In genomic region chr2:76264258-76264657, GRCm38 (mm10) we compare ENCODE assay signal across 23 mouse cellular contexts.
DNase-seq lines count a peak whose midpoint lies in the region; ATAC-seq and TF ChIP-seq lines count a peak whose summit lies in the region.
"Had no signal": no experiment of that assay in that cellular context is flagged by ENCODE, and none has a peak within 500 bp of the region (broad histone marks: within the 10 kb centered on the region; RNA-seq: fewer than 3 reads in every experiment).

No protein-coding gene starts in this region.

- H3K9me3 ChIP-seq in G1E (replicated peaks) = no peaks in the 10 kb centered on the region
- H3K9me3 ChIP-seq: embryonic facial prominence, embryonic 10.5 days; embryonic facial prominence, embryonic 12.5 days; forebrain, embryonic 13.5 days; forebrain, embryonic 15.5 days had no signal

- peaks cover 63% of the 10 kb centered on the region for H3K4me1 ChIP-seq in G1E (ENCODE audit: insufficient read depth, low read depth, low read length)
- H3K4me1 ChIP-seq: embryonic facial prominence, embryonic 10.5 days; embryonic facial prominence, embryonic 12.5 days; forebrain, embryonic 13.5 days; forebrain, embryonic 15.5 days had no signal

- peak; percentile 67 for ATAC-seq in G1E (ENCODE audit: extremely low read depth, insufficient number of reproducible peaks, low FRiP score, poor library complexity, severe bottlenecking)
- ATAC-seq: CD4-positive, CD25-positive, alpha-beta regulatory T cell, adult 4 months; forebrain, embryonic 13.5 days; forebrain, embryonic 15.5 days; forebrain, postnatal 0 days; Patski had no signal

- DNase-seq in layer of hippocampus, adult 2 months (ENCODE audit: low spot score in 2 of 2) = no peak
- no peak for DNase-seq in layer of hippocampus, postnatal 14 days (ENCODE audit: low spot score in 2 of 2)
- peak; percentile 9 for DNase-seq in G1E (ENCODE audit: low spot score)
- DNase-seq in MEL-GATA-1-ER (ENCODE audit: extremely low read depth, low read depth) = peak; percentile 66
- DNase-seq in adrenal gland, postnatal 25 days = no peak
- no peak for DNase-seq in urinary bladder, adult 18-20 months (ENCODE audit: low spot score in 2 of 2)
- DNase-seq: adrenal gland, adult 2 months; adrenal gland, postnatal 10 days; adrenal gland, postnatal 36 days; B cell, adult 2 months; cerebellum, adult 11-12 months; cerebellum, adult 2 months; cerebellum, adult 9-10 months; cerebellum, postnatal 10 days; cerebellum, postnatal 25 days; forebrain, postnatal 0 days had no signal

- no peaks in the 10 kb centered on the region for H3K36me3 ChIP-seq in G1E (replicated peaks)
- H3K36me3 ChIP-seq: embryonic facial prominence, embryonic 10.5 days; embryonic facial prominence, embryonic 12.5 days; forebrain, embryonic 15.5 days had no signal

- peak overlapping the region; percentile 46; the same call in 1 of the 2 replicates for H3K27ac ChIP-seq in layer of hippocampus, adult 2 months
- H3K27ac ChIP-seq: embryonic facial prominence, embryonic 10.5 days; embryonic facial prominence, embryonic 12.5 days; forebrain, embryonic 13.5 days; forebrain, embryonic 15.5 days had no signal

- no peak overlapping the region for H3K4me3 ChIP-seq in layer of hippocampus, adult 2 months
- no peak overlapping the region for H3K4me3 ChIP-seq in G1E (ENCODE audit: low read depth, low read length)
- H3K4me3 ChIP-seq: embryonic facial prominence, embryonic 10.5 days; embryonic facial prominence, embryonic 12.5 days; forebrain, embryonic 13.5 days; forebrain, embryonic 15.5 days had no signal

- H3K27me3 ChIP-seq in G1E (ENCODE audit: insufficient read depth, low read length) = no peaks in the 10 kb centered on the region
- H3K27me3 ChIP-seq: CH12.LX; embryonic facial prominence, embryonic 12.5 days; forebrain, embryonic 13.5 days; forebrain, embryonic 15.5 days had no signal

- no peak for TF ChIP-seq CTCF in layer of hippocampus, adult 2 months (conservative IDR thresholded peaks at IDR 0.05)
- TF ChIP-seq CTCF in G1E (IDR thresholded peaks at IDR 0.05; ENCODE audit: low read depth, low read length) = no peak

Comparison
In these comparisons a context has a peak if more than half of its experiments do, and no peak if none do; other contexts are left out.
1. DNase-seq: peak in G1E (single experiment) and MEL-GATA-1-ER (single experiment); none in layer of hippocampus, adult 2 months (0 of 2), layer of hippocampus, postnatal 14 days (0 of 2), adrenal gland, postnatal 25 days (single experiment) and urinary bladder, adult 18-20 months (0 of 2).